ENCODE assay signal across 8 mouse cellular contexts in genomic region chr13:55486916-55487577, GRCm38 (mm10). TPM values are rescaled to one million over a fixed set of nuclear protein-coding genes. Genes with fewer than 3 reads are reported as not detected.
DNase-seq lines count a peak whose midpoint lies in the region; ATAC-seq and TF ChIP-seq lines count a peak whose summit lies in the region.

No protein-coding gene starts in this region.

- TF ChIP-seq CTCF in MEL (IDR thresholded peaks at IDR 0.05 in 2 of 3, conservative IDR thresholded peaks at IDR 0.05 in 1 of 3; ENCODE audit: control insufficient read depth in 1 of 3, insufficient read depth in 1 of 3, low read depth in 2 of 3, low read length in 3 of 3, poor library complexity in 1 of 3, severe bottlenecking in 1 of 3), result no peak

- H3K4me2 ChIP-seq in forebrain, embryonic 13.5 days, result peak overlapping the region; percentile 98
- H3K4me2 ChIP-seq in kidney, embryonic 15.5 days, result peak overlapping the region; percentile 91
- peak overlapping the region; percentile 83 for H3K4me2 ChIP-seq in midbrain, embryonic 11.5 days

- no peak overlapping the region for H3K4me3 ChIP-seq in MEL (ENCODE audit: control insufficient read depth in 1 of 2, insufficient read depth in 1 of 2, low read depth in 2 of 2, low read length in 2 of 2)
- H3K4me3 ChIP-seq in forebrain, embryonic 13.5 days, result peak overlapping the region; percentile 99
- H3K4me3 ChIP-seq in kidney, embryonic 15.5 days (replicated peaks), result peak overlapping the region; percentile 68
- H3K4me3 ChIP-seq in midbrain, embryonic 11.5 days (ENCODE audit: low read depth, low read length), result peak overlapping the region; percentile 74

- H3K27ac ChIP-seq in MEL (ENCODE audit: control insufficient read depth, low read depth, low read length), result no peak overlapping the region
- H3K27ac ChIP-seq in forebrain, embryonic 13.5 days, result peak overlapping the region; percentile 99
- peak overlapping the region; percentile 87 for H3K27ac ChIP-seq in kidney, embryonic 15.5 days
- peak overlapping the region; percentile 98 for H3K27ac ChIP-seq in midbrain, embryonic 11.5 days (ENCODE audit: low read depth, low read length)

- peaks cover 0 to 3% of the 10 kb centered on the region in 2 experiments; a peak in 1 of 4 replicates for H3K36me3 ChIP-seq in MEL (ENCODE audit: control insufficient read depth in 1 of 2, insufficient read depth in 2 of 2, low read length in 2 of 2)
- peaks cover 18% of the 10 kb centered on the region for H3K36me3 ChIP-seq in forebrain, embryonic 13.5 days (ENCODE audit: poor library complexity, severe bottlenecking)
- H3K36me3 ChIP-seq in kidney, embryonic 15.5 days, result peaks cover 10% of the 10 kb centered on the region
- peaks cover 10% of the 10 kb centered on the region for H3K36me3 ChIP-seq in midbrain, embryonic 11.5 days (ENCODE audit: control insufficient read depth, insufficient read depth, low read length)

- peak; percentile 43 for ATAC-seq in forebrain, embryonic 13.5 days
- ATAC-seq in kidney, embryonic 15.5 days (replicated peaks; ENCODE audit: low FRiP score), result peak; percentile 71
- ATAC-seq in midbrain, embryonic 11.5 days (ENCODE audit: low FRiP score), result peak; percentile 60
- no peak for ATAC-seq in cerebellum, adult (ENCODE audit: insufficient number of reproducible peaks, low FRiP score, low TSS enrichment)

- H3K27me3 ChIP-seq in MEL (ENCODE audit: control insufficient read depth in 1 of 2, insufficient read depth in 2 of 2, low read length in 2 of 2), result peaks cover 0 to 5% of the 10 kb centered on the region in 2 experiments; a peak in 3 of 4 replicates
- no peaks in the 10 kb centered on the region for H3K27me3 ChIP-seq in forebrain, embryonic 13.5 days
- no peaks in the 10 kb centered on the region for H3K27me3 ChIP-seq in kidney, embryonic 15.5 days
- no peaks in the 10 kb centered on the region for H3K27me3 ChIP-seq in midbrain, embryonic 11.5 days (ENCODE audit: control insufficient read depth, insufficient read depth, low read length)

- no peaks in the 10 kb centered on the region for H3K9me3 ChIP-seq in MEL (replicated peaks; ENCODE audit: insufficient read depth, low read length)
- no peaks in the 10 kb centered on the region for H3K9me3 ChIP-seq in forebrain, embryonic 13.5 days (replicated peaks)
- no peaks in the 10 kb centered on the region for H3K9me3 ChIP-seq in kidney, embryonic 15.5 days (replicated peaks)
- no peaks in the 10 kb centered on the region for H3K9me3 ChIP-seq in midbrain, embryonic 11.5 days (ENCODE audit: control insufficient read depth, low read length)

- 1% methylated on average over 29 of the region's 29 CpGs for WGBS in forebrain, embryonic 13.5 days
- WGBS in kidney, embryonic 15.5 days, result under 1% methylated on average over 29 of the region's 29 CpGs
- 1% methylated on average over 29 of the region's 29 CpGs for WGBS in midbrain, embryonic 11.5 days

- H3K79me2 ChIP-seq in MEL (ENCODE audit: control insufficient read depth, insufficient read depth, low read length, poor library complexity), result no peaks in the 10 kb centered on the region

- H3K9ac ChIP-seq in MEL (ENCODE audit: control insufficient read depth, low read depth, low read length, poor library complexity, severe bottlenecking), result no peak overlapping the region
- peak overlapping the region; percentile 100 for H3K9ac ChIP-seq in forebrain, embryonic 13.5 days
- peak overlapping the region; percentile 91 for H3K9ac ChIP-seq in kidney, embryonic 15.5 days
- H3K9ac ChIP-seq in midbrain, embryonic 11.5 days (ENCODE audit: low read length), result peak overlapping the region; percentile 99

- no peak for TF ChIP-seq EP300 in MEL (IDR thresholded peaks at IDR 0.05; ENCODE audit: low read depth in 1 of 2, low read length in 2 of 2)

- H3K4me1 ChIP-seq in MEL (ENCODE audit: control insufficient read depth in 1 of 2, insufficient read depth in 2 of 2, low read length in 2 of 2), result peaks cover 0 to 4% of the 10 kb centered on the region in 2 experiments; a peak in 1 of 4 replicates
- peaks cover 50% of the 10 kb centered on the region for H3K4me1 ChIP-seq in forebrain, embryonic 13.5 days
- peaks cover 55% of the 10 kb centered on the region for H3K4me1 ChIP-seq in kidney, embryonic 15.5 days
- H3K4me1 ChIP-seq in midbrain, embryonic 11.5 days (ENCODE audit: control insufficient read depth, insufficient read depth, low read length), result peaks cover 40% of the 10 kb centered on the region

- TF ChIP-seq POLR2A in MEL (IDR thresholded peaks at IDR 0.05; ENCODE audit: control insufficient read depth in 1 of 2, insufficient read depth in 1 of 2, low read depth in 1 of 2, low read length in 2 of 2, poor library complexity in 1 of 2), result no peak

- TF ChIP-seq RAD21 in MEL (IDR thresholded peaks at IDR 0.05; ENCODE audit: low read depth, low read length), result no peak

- peak; percentile 43 for DNase-seq in kidney, adult 18-20 months
- DNase-seq in kidney, adult 9 months, result no peak
- no peak for DNase-seq in MEL (ENCODE audit: low read depth, low spot score)
- peak; percentile 96 for DNase-seq in midbrain, embryonic 11.5 days (ENCODE audit: low spot score, missing footprints)
- DNase-seq in spleen, postnatal 10 days (ENCODE audit: low spot score in 2 of 2), result no peak

TF ChIP-seq in MEL, 35 proteins besides CTCF, POLR2A, EP300 and RAD21:
- TF ChIP-seq JUND (IDR thresholded peaks at IDR 0.05; ENCODE audit: low read depth, low read length) (no peak), TAL1 (IDR thresholded peaks at IDR 0.05; ENCODE audit: low read length) (peak; percentile 28)

RNA-seq across cellular contexts. Expression of gene Dbn1, which starts 0.9 kb away (rescaled TPM):
- total RNA-seq in MEL (2012; rRNA removed), result 0.04 and 0.10 TPM in 2 replicates
- under 1 TPM in 1 of 2 experiments, not detected in 1; 0.53 TPM for polyA plus RNA-seq in MEL (2012; ENCODE audit: insufficient read depth in 1 of 2, insufficient read length in 2 of 2, low read depth in 1 of 2, low replicate concordance in 2 of 2, missing spikeins in 1 of 2)
- polyA plus RNA-seq in forebrain, embryonic 13.5 days (2015; fragmentation: Nextera tagmentation; extraction: Ambion mirVana), result 639 and 641 TPM in 2 replicates
- 168 and 193 TPM in 2 replicates for polyA plus RNA-seq in kidney, embryonic 15.5 days (2015; fragmentation: Nextera tagmentation; extraction: Ambion mirVana)
- polyA plus RNA-seq in midbrain, embryonic 11.5 days (2014; fragmentation: Nextera tagmentation; extraction: Ambion mirVana), result 292 and 294 TPM in 2 replicates

RNA-seq across cellular contexts. Expression of gene Prr7, which starts 23.0 kb away (rescaled TPM):
- total RNA-seq in MEL (2012; rRNA removed), result 2.4 and 2.7 TPM in 2 replicates
- 1 to 10 TPM in 1 of 2 experiments, not detected in 1; 8.7 TPM for polyA plus RNA-seq in MEL (2012; ENCODE audit: insufficient read depth in 1 of 2, insufficient read length in 2 of 2, low read depth in 1 of 2, low replicate concordance in 2 of 2, missing spikeins in 1 of 2)
- polyA plus RNA-seq in forebrain, embryonic 13.5 days (2015; fragmentation: Nextera tagmentation; extraction: Ambion mirVana), result 1.6 and 2.2 TPM in 2 replicates
- 0.70 and 0.75 TPM in 2 replicates for polyA plus RNA-seq in kidney, embryonic 15.5 days (2015; fragmentation: Nextera tagmentation; extraction: Ambion mirVana)
- 2.8 and 3.0 TPM in 2 replicates for polyA plus RNA-seq in midbrain, embryonic 11.5 days (2014; fragmentation: Nextera tagmentation; extraction: Ambion mirVana)

RNA-seq across cellular contexts. Expression of gene Pdlim7, which starts 26.4 kb away (rescaled TPM):
- 12.3 and 15.7 TPM in 2 replicates for total RNA-seq in MEL (2012; rRNA removed)
- polyA plus RNA-seq in MEL (2012; ENCODE audit: insufficient read depth in 1 of 2, insufficient read length in 2 of 2, low read depth in 1 of 2, low replicate concordance in 2 of 2, missing spikeins in 1 of 2), result 10 to 100 TPM in 1 of 2 experiments, not detected in 1; 40.6 TPM
- 152 and 157 TPM in 2 replicates for polyA plus RNA-seq in forebrain, embryonic 13.5 days (2015; fragmentation: Nextera tagmentation; extraction: Ambion mirVana)
- polyA plus RNA-seq in kidney, embryonic 15.5 days (2015; fragmentation: Nextera tagmentation; extraction: Ambion mirVana), result 141 and 169 TPM in 2 replicates
- 129 and 140 TPM in 2 replicates for polyA plus RNA-seq in midbrain, embryonic 11.5 days (2014; fragmentation: Nextera tagmentation; extraction: Ambion mirVana)

RNA-seq across cellular contexts. Expression of gene Dok3, which starts 42.0 kb away (rescaled TPM):
- total RNA-seq in MEL (2012; rRNA removed), result 1.4 and 1.6 TPM in 2 replicates
- 1 to 10 TPM in 1 of 2 experiments, not detected in 1; 4.3 TPM for polyA plus RNA-seq in MEL (2012; ENCODE audit: insufficient read depth in 1 of 2, insufficient read length in 2 of 2, low read depth in 1 of 2, low replicate concordance in 2 of 2, missing spikeins in 1 of 2)
- polyA plus RNA-seq in forebrain, embryonic 13.5 days (2015; fragmentation: Nextera tagmentation; extraction: Ambion mirVana), result 2.1 and 3.7 TPM in 2 replicates
- polyA plus RNA-seq in kidney, embryonic 15.5 days (2015; fragmentation: Nextera tagmentation; extraction: Ambion mirVana), result 2.9 and 3.0 TPM in 2 replicates
- 1.9 TPM in 2 replicates for polyA plus RNA-seq in midbrain, embryonic 11.5 days (2014; fragmentation: Nextera tagmentation; extraction: Ambion mirVana)

RNA-seq across cellular contexts. Expression of gene Grk6, which starts 42.2 kb away (rescaled TPM):
- 75.9 and 83.2 TPM in 2 replicates for total RNA-seq in MEL (2012; rRNA removed)
- polyA plus RNA-seq in MEL (2012; ENCODE audit: insufficient read depth in 1 of 2, insufficient read length in 2 of 2, low read depth in 1 of 2, low replicate concordance in 2 of 2, missing spikeins in 1 of 2), result 10 to 100 TPM in 1 of 2 experiments, not detected in 1; 96.7 TPM
- 24.9 and 26.9 TPM in 2 replicates for polyA plus RNA-seq in forebrain, embryonic 13.5 days (2015; fragmentation: Nextera tagmentation; extraction: Ambion mirVana)
- polyA plus RNA-seq in kidney, embryonic 15.5 days (2015; fragmentation: Nextera tagmentation; extraction: Ambion mirVana), result 41.6 and 45.9 TPM in 2 replicates
- polyA plus RNA-seq in midbrain, embryonic 11.5 days (2014; fragmentation: Nextera tagmentation; extraction: Ambion mirVana), result 42.0 and 52.3 TPM in 2 replicates

Comparison
In these comparisons a context has a peak if more than half of its experiments do, and no peak if none do; other contexts are left out.
1. DNase-seq: peak in kidney, adult 18-20 months (single experiment) and midbrain, embryonic 11.5 days (single experiment); none in kidney, adult 9 months (single experiment), MEL (single experiment) and spleen, postnatal 10 days (0 of 2).
2. H3K4me3 ChIP-seq: peak in forebrain, embryonic 13.5 days (single experiment), kidney, embryonic 15.5 days (single experiment) and midbrain, embryonic 11.5 days (single experiment); none in MEL (0 of 2).
3. RNA of gene Dbn1, which starts 0.9 kb away (polyA plus RNA-seq): 639 to 641 TPM in forebrain, embryonic 13.5 days, 292 to 294 TPM in midbrain, embryonic 11.5 days and 168 to 193 TPM in kidney, embryonic 15.5 days; 0.53 TPM in MEL; every median in the first group is over 100 times any median in the second.
4. Peak in every context shown above with its lines, with median percentiles within 50 percentile points of each other: H3K4me2 ChIP-seq.